Mouse (Mus musculus): Measurements from ENCODE around the gene Ctnnbl1. TPM values are rescaled to one million over a fixed set of nuclear protein-coding genes. Genes with fewer than 3 reads are reported as not detected.

Ctnnbl1 gene
- polyA plus RNA-seq, 1 experiment from 2014 or later = 82.3 TPM

DNA sequence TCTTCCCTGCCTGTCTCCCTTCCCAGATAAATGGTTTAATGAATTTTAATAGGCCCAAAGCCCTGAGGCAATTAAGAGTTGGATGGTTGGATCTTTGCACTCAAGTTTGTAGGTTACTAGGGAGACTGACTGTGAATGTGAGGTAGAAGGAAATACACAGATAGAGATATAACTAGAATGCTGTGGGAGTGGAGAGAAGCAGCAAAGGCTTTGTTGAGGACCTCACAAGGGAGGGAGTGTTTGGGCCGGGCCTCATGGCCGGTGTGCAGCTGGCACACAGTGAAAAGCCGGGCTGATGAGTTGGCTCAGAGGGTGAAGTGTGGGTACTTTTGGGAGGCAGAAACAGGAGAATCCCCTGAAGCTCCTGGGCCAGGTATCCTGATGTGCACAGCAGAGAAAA lies 43.8 kb downstream of the Ctnnbl1 start:
- Histone ChIP-seq H3K9ac (no peak overlapping the region), H3K27me3 (peaks cover 13% of the 10 kb centered on the region), H3K27ac (0 out of 2 replicates have a peak overlapping the region, but pooled peaks have one; percentile 35), H3K9me3 (replicated peaks) (no peaks in the 10 kb centered on the region), H3K4me3 (no peak overlapping the region), H3K4me2 (replicated peaks) (no peak overlapping the region), H3K4me1 (0 out of 2 replicates have a peak, but pooled peaks cover 3% of the 10 kb centered on the region), H3K36me3 (peaks cover 24% of the 10 kb centered on the region)
- ATAC-seq (ENCODE audit: low FRiP score) = no peak
- 69% methylated on average over 3 of the region's 3 CpGs for WGBS

DNA sequence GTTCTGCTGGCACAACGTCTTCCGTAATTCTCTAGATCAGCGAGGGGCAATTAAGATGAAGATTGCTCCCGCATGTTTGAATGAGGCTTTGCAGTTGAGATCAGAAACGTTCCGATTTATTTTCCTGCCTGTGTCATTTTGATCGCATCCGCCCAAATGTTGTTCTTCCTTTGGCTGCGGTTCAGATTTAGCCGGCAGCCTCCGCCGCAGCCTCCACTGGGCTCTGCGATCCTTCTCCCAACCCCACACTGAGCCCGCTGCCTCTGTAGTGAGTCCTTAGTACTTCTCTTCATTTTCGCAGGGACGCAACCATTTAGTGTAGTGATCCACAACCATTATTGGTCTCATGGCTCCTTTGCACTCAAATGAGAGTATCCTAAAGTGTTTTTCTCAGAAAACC lies 46.0 kb downstream of the Ctnnbl1 start:
- Histone ChIP-seq H3K9me3 (replicated peaks) (no peaks in the 10 kb centered on the region), H3K4me1 (0 out of 2 replicates have a peak, but pooled peaks cover 6% of the 10 kb centered on the region), H3K27me3 (peaks cover 27% of the 10 kb centered on the region), H3K36me3 (peaks cover 20% of the 10 kb centered on the region; the same call in 1 of the 2 replicates), H3K27ac (no peak overlapping the region), H3K4me2 (replicated peaks) (no peak overlapping the region), H3K4me3 (no peak overlapping the region), H3K9ac (no peak overlapping the region)
- ATAC-seq (ENCODE audit: low FRiP score) = no peak
- WGBS = 90% methylated on average over 16 of the region's 16 CpGs

DNA sequence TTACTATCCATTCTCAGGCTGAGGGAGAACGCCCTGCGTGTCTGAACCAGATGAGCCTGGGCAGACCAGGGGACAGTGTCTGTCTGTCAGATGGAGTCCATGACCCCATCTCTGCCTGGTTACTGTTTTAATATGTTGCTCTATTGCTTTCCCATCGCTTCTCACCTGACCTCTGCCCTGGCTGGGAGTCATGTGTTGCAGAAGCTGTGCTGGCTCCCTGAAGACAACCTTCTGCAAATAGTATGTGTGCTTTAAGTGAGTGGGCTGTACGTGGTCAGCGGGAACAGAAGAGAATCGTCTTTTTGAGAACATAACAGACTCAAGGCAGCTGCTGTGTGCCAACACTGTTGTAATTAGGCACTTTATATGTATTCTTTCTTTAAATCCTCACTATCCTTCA lies 47.0 kb downstream of the Ctnnbl1 start:
- 62% methylated on average over 6 of the region's 6 CpGs for WGBS
- Histone ChIP-seq H3K36me3 (peaks cover 17% of the 10 kb centered on the region; the same call in 1 of the 2 replicates), H3K9ac (no peak overlapping the region), H3K9me3 (replicated peaks) (no peaks in the 10 kb centered on the region), H3K4me1 (peaks cover 17% of the 10 kb centered on the region; the same call in 1 of the 2 replicates), H3K4me3 (no peak overlapping the region), H3K4me2 (replicated peaks) (no peak overlapping the region), H3K27ac (no peak overlapping the region), H3K27me3 (peaks cover 38% of the 10 kb centered on the region)
- no peak for ATAC-seq (ENCODE audit: low FRiP score)

DNA sequence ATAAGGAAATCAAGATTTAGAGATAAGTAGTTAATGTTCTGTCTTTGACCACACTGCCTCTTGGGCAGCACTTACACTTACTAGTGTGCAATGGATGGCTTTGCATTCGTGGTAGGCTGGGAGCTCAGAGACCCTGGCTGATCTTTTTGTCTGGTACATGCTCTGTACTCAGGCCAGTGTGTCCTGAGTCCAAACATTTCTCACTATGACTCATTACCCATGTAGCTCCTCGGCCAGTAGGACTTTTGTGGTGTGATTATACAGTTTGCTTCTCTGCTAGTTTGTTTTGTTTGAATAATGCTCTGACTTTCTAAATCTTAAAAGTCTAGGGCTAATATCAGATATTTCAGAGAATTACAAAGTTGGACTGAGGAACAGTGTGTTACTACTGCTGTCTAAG lies 47.4 kb downstream of the Ctnnbl1 start:
- WGBS = 81% methylated on average over 2 of the region's 2 CpGs

DNA sequence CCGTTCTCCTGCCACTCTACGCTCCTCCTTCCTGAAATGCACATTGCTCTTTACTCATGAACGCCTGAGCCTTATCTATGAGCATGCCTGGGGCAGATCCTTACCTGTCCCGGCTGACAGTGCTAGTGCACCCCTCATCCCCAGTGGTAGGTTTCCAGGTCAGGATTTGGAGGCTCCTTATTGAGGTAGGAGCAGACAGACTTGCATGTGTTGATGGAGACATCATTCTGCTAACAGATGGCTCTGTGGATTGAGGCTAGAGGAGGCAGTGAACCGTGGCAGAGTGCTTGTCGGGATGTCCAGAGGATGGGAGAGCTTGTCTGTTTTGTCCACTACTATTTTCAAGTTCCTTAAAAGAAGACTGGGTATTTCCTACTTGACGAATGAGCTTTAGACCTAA lies 52.0 kb downstream of the Ctnnbl1 start:
- Histone ChIP-seq H3K4me2 (replicated peaks) (no peak overlapping the region), H3K4me1 (peaks cover 36% of the 10 kb centered on the region), H3K27ac (0 out of 2 replicates have a peak overlapping the region, but pooled peaks have one; percentile 14), H3K27me3 (peaks cover 61% of the 10 kb centered on the region), H3K9ac (no peak overlapping the region), H3K4me3 (no peak overlapping the region), H3K36me3 (no peaks in the 10 kb centered on the region), H3K9me3 (replicated peaks) (no peaks in the 10 kb centered on the region)
- no peak for ATAC-seq (ENCODE audit: low FRiP score)
- WGBS = 72% methylated on average over 7 of the region's 7 CpGs

More for the DNA sequence above, 47.4 kb downstream of the Ctnnbl1 start:
- no peak overlapping the region for H3K9ac ChIP-seq
- peaks cover 17% of the 10 kb centered on the region; the same call in 1 of the 2 replicates for H3K4me1 ChIP-seq
- H3K36me3 ChIP-seq = peaks cover 17% of the 10 kb centered on the region; the same call in 1 of the 2 replicates
- no peak overlapping the region for H3K4me2 ChIP-seq (replicated peaks)
- H3K4me3 ChIP-seq = no peak overlapping the region
- H3K27me3 ChIP-seq = peaks cover 41% of the 10 kb centered on the region
- H3K27ac ChIP-seq = no peak overlapping the region
- ATAC-seq (ENCODE audit: low FRiP score) = no peak
- no peaks in the 10 kb centered on the region for H3K9me3 ChIP-seq (replicated peaks)

DNA sequence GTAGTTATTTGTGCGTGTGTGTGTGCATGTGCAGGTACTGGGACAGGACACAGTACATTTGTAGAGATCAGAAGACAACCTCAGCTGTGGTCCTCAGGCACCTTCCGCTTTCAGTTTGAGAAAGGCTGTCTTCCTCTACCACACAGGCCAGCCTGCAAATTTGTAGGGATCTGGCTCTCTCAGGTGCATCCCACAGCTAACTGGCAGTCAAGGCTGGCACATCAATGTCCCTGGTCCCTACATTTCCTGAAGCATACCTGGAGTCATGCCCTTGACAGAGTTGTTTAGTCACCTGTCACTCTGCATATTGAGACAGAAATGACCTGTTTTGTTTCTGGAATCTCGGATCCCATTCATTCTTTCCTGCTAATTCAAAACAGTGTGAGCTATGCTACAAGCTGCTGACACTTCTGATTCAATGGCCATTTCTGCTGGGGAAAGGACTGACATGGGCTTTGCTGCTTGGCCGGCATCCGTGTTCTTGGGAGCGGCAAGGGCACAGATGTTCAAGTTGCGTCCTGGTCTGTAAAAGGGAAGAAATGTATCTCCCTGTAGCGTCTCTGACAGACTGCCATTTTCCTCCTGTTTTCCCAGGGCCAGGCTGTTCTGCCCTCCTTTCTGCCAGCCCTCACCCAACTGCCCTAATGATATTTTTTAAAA lies 53.8 kb downstream of the Ctnnbl1 start:
- Histone ChIP-seq H3K36me3 (no peaks in the 10 kb centered on the region), H3K4me2 (replicated peaks) (no peak overlapping the region), H3K27ac (peak overlapping the region; percentile 46; the same call in 1 of the 2 replicates), H3K27me3 (peaks cover 54% of the 10 kb centered on the region), H3K4me3 (no peak overlapping the region), H3K9ac (no peak overlapping the region), H3K4me1 (peaks cover 35% of the 10 kb centered on the region), H3K9me3 (replicated peaks) (no peaks in the 10 kb centered on the region)
- 70% methylated on average over 8 of the region's 8 CpGs for WGBS
- no peak for ATAC-seq (ENCODE audit: low FRiP score)

DNA sequence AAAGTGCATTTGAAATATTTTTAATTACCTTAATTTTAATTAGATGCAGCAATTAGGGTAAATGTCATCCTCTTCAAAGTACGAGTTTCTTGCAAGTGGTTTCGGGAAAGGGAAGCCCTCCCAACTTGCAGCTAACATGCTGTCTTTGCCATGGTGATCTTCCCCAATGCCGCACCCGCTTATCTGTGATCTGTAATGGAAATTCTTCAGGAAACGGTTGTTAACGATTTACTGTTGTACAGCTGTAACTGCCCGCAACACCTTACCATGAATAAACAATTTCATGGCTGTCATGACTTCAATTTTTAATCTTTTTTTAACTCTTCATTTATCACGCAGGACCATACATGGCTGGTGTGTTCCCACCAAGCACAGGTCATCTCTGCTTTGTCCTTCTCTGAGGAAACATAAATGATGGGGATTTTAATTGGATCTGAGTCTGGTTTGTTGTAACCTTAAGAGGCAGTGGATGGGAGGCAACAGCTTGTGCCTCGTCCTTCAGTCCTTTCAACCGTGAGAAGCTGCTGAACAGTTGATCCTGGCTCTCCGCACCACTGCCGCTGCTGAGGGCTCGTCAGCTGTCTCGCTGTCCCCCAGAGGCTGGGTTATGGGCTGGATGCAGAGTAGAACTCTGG lies 54.4 kb downstream of the Ctnnbl1 start:
- Histone ChIP-seq H3K27me3 (peaks cover 57% of the 10 kb centered on the region), H3K9me3 (replicated peaks) (no peaks in the 10 kb centered on the region), H3K27ac (peak overlapping the region; percentile 25), H3K9ac (no peak overlapping the region), H3K4me2 (replicated peaks) (no peak overlapping the region), H3K4me1 (peaks cover 35% of the 10 kb centered on the region), H3K36me3 (no peaks in the 10 kb centered on the region), H3K4me3 (no peak overlapping the region)
- 44% methylated on average over 14 of the region's 14 CpGs for WGBS
- ATAC-seq (ENCODE audit: low FRiP score) = peak; percentile 81

DNA sequence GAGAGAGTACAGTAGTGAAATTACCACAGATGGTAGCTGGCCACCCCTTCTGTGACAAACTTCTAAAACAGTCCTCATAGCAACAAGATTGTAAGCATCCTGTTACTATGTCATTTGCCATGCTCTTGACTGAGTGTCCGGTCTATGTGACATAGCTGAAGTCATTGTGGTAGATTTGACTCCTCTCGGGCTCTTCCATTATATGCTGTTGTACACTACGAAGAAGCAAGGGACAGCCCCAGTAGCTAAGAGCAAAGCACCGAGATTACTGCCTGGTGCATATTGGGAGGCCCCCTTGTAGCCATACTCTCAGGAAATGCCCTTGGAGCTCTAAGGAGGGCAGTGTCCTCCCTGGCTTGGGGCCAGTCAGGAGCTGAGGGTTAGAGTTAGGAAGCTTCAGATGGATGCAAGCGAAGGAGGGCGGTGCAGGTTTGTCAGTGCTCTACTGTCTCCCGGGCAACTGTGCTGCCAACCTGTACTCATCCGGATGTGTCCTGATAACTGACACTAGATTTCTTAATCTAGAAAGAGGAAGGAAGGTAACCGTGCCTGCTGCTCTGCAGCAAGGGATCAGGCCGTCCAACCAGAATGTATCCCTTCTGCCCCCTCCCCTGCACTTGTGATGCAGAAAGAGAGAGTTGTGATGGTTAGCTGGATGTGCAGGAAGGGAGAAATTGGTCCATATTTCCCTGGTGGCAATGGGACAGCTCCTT lies 55.8 kb downstream of the Ctnnbl1 start:
- Histone ChIP-seq H3K4me2 (replicated peaks) (no peak overlapping the region), H3K9me3 (replicated peaks) (no peaks in the 10 kb centered on the region), H3K4me1 (peaks cover 33% of the 10 kb centered on the region), H3K9ac (no peak overlapping the region), H3K4me3 (no peak overlapping the region), H3K27me3 (peaks cover 58% of the 10 kb centered on the region), H3K27ac (peak overlapping the region; percentile 2; the same call in 1 of the 2 replicates), H3K36me3 (no peaks in the 10 kb centered on the region)
- no peak for ATAC-seq (ENCODE audit: low FRiP score)
- WGBS = 83% methylated on average over 10 of the region's 10 CpGs

DNA sequence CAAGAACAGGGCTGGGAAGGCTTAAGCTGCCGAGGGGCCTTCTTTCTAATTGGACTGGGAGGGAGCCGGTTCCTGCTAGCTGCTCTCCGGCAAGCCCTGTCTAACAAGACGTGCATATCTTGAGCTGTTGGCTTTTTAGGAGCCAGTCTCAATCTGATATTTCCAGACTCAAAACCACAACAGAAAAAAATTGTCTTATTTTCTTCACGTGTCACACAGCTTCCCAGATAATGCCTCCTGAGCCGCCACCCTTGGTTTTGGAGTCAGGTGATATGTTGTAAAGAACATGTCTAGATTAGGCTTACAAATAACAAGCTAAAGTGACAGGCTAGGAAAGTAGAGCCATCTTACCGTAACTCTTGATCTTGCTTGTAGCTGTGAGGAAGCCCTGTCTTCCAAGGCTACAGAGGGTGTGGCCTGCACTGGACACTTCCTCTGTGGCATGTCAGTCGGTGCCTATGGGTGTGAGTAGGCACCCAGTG lies 56.7 kb downstream of the Ctnnbl1 start:
- WGBS = 79% methylated on average over 8 of the region's 8 CpGs
- Histone ChIP-seq H3K4me1 (peaks cover 24% of the 10 kb centered on the region), H3K36me3 (no peaks in the 10 kb centered on the region), H3K27ac (0 out of 2 replicates have a peak overlapping the region, but pooled peaks have one; percentile 2), H3K4me2 (replicated peaks) (no peak overlapping the region), H3K27me3 (peaks cover 54% of the 10 kb centered on the region), H3K9me3 (replicated peaks) (no peaks in the 10 kb centered on the region), H3K9ac (no peak overlapping the region), H3K4me3 (no peak overlapping the region)
- no peak for ATAC-seq (ENCODE audit: low FRiP score)

DNA sequence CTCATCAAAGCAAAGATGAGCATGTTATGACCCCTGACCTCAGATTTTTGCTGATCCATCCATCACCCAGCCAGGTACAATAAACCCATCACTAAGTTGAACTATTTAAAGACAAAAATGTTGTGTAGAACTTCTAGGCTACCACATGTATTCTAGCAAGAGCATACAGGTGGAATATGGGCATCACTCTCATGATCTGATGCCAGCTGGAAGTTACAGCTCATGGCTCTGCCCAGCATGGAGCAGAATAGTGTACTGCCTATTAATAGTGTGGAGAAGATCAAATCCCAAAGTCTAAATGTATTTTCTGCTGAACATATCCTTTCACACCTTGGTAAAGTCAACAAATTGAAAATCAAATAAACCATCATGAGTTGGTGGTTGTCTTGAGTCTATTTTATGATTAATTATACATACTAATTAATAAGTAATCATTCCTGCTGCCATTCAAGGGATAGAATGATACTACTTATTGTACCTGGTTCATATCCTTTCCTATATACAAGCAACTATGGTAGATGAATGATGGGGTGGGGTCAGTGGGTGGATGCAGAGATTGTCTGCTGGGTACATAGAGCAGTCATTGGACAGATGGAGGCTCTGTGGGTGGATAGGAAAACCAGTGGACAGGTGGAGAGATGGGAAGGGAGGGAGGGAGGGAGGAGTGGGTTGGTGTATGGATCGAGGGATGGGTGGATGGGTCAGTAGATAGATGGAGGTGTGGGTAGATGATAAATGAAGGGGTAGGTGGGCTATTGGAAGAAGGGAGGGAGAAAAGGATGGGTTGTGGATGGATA lies 58.6 kb downstream of the Ctnnbl1 start:
- Histone ChIP-seq H3K4me3 (no peak overlapping the region), H3K9ac (no peak overlapping the region), H3K4me2 (replicated peaks) (no peak overlapping the region), H3K36me3 (no peaks in the 10 kb centered on the region), H3K9me3 (replicated peaks) (no peaks in the 10 kb centered on the region), H3K27me3 (peaks cover 49% of the 10 kb centered on the region), H3K27ac (no peak overlapping the region), H3K4me1 (peaks cover 29% of the 10 kb centered on the region)
- no peak for ATAC-seq (ENCODE audit: low FRiP score)
- 100% methylated on average over 1 of the region's 1 CpGs for WGBS

DNA sequence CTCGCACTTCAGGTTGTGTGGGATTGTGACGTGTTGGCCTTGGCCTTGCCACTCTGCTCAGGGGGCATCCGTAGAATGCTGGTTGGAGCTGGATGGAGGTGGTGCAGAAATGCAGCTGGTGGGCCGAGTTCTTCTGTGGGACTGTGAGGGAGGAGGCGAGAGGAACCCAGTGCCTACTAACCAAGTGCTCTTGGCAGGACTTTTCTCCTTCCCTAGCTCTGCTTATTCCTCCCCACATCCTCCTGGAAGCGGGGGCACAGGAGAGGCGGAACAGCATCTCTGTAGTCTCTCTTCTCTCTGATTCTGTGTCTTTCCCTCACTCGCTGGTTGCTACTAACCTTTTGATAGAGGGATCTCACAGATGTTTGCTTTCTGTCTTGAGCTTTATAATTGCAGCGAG lies 62.3 kb downstream of the Ctnnbl1 start:
- Histone ChIP-seq H3K27ac (no peak overlapping the region), H3K9ac (no peak overlapping the region), H3K4me1 (peaks cover 33% of the 10 kb centered on the region), H3K4me2 (replicated peaks) (no peak overlapping the region), H3K36me3 (no peaks in the 10 kb centered on the region), H3K9me3 (replicated peaks) (no peaks in the 10 kb centered on the region), H3K4me3 (no peak overlapping the region), H3K27me3 (peaks cover 34% of the 10 kb centered on the region)
- WGBS = 94% methylated on average over 9 of the region's 9 CpGs
- no peak for ATAC-seq (ENCODE audit: low FRiP score)
